Mouse (Mus musculus): Measurements from ENCODE around the gene Elavl1.
"Not testable (repeated sequence)": the region's sequence is repeated elsewhere in the genome, so short reads cannot be mapped to it uniquely, and the experiment has no call there.

Gene Elavl1

DNA sequence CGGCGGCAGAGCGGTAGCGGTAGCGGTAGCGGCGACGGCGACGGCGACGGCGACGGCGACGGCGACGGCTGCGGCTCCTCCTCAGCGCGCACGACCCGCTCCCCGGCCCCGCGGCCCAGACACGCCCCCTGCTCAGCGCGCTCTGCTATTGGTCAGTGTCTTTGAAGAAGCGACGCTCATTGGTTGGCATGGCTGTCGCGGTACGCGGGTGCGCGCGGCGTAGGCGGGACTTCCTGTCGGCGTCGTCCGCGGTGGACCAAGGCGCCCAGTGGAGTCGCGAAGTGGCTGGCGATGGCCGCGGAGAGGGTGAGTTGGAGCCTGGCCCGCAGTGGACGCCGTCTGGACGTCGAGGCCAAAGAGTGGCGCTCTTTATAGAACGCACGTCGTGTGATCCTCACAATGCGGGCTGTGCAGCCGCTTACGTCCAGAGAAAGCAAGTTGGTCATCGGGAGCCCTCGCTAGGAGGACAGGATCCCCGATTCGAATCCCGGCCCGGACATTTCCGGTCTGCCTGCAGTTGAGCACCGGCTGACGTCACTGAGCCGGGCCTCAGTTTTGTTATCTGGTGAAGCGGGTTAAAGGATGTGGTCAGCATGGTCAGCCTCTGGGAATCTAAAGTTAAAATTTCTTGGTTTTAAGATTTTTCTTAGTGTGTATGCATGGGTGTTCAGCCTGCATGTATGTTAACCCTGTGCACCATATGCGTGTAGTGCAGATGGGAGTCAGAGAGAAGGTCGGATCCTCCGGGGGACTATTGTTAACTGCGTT is at the start of gene Elavl1, which contains the start of gene Ccl25:
Elavl1 (minus strand) TSS at position 431 of the 768 bp plus-strand sequence.
Ccl25 (plus strand) TSS at position 228 of the 768 bp plus-strand sequence.
- DNase-seq (ENCODE audit: low read depth), result peak; percentile 83

DNA sequence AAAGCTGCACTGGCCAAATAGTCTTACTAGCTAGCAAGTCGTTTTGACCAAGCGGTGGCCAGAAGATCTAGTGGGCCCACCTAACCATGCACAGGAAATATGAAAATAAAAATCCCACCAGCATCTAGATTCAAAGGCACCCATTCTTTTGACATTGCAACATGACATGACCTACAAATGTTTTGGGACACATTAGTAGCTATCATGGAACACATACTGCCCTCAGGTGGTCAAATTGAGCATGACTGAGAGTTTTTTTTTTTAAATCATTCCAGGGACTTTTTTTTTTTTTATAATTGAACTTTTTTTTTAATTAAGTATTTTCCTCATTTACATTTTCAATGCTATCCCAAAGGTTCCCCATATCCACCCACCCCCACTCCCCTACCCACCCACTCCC is 47.4 kb upstream of the Elavl1 start:
- no peak for DNase-seq (ENCODE audit: low read depth)

DNA sequence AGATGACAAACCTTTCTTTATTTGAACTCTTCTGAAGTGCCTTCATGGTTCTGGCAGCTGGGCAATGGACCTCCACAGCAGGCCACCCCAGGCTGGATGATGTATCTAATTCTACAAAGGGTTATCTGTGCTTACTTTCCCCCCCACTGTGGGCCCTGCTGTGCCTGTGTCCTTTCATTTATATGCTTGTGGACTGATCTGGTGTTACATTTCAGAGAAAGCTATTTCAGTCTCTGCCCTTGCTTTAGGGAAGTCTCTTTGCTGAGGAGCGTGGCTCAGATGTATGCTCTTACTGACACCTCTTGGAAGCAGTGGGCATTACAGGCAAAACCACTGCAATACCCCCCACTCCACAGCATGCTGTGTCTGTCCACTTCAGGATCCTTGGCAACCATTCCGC is 44.9 kb upstream of the Elavl1 start:
- DNase-seq (ENCODE audit: low read depth), result no peak

DNA sequence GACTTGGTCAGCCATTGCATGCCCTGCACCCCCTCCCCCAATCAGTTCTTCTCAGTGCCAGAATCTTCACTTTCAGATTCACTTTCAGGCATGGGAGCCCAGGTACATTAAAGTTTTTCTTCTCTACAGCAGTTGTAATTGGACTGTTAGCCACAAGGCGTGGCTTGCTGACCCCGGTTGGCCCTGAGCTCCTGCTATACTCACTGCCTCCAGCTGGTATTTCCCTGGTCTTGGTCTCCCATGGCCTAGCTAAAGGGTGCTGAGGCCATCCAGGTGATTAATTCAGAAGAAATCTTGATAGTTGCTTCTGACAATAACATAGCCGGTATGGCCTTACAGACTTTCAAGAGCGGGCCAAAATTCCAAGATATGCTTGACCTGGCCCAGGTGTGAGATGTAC is 43.3 kb upstream of the Elavl1 start:
- DNase-seq (ENCODE audit: low read depth), result no peak

DNA sequence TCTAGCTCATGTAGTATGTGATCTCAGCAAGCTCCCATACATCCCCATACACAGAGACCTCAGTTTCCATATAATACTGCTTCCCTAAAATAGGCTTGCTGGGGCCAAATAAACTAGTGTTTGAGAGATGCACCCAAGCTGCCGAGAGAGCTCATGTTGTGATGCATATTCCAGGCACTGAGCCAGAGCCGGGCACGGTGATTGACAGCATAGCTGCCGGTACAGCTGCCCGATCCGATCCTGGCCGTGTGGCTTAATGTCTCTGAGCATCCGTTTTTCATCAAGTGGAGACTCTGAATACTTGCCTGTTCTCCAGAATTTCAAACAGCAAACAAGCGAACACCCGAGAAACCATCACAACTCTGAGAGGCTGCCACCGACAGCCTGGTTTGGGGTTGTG is 42.6 kb upstream of the Elavl1 start:
- no peak for DNase-seq (ENCODE audit: low read depth)

DNA sequence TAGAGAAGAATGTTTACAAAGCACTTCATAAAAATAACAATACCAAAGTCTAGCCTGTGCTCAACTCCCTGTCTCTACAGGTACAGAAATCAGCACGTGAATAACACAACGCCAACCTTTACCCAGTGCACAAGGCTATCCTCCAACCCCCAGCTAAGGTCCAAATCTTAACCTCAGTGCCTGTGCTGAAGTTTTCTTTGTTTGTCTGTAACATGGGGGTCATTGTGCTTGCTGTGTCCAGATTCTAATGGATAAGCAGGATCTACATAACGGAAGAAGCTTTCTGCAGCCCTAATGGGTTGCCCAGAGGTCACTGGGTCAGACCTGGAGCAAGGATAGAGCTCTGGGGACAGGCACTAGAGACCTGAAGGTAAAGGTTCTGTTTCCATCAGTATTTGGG is 41.0 kb upstream of the Elavl1 start:
- DNase-seq (ENCODE audit: low read depth), result no peak

DNA sequence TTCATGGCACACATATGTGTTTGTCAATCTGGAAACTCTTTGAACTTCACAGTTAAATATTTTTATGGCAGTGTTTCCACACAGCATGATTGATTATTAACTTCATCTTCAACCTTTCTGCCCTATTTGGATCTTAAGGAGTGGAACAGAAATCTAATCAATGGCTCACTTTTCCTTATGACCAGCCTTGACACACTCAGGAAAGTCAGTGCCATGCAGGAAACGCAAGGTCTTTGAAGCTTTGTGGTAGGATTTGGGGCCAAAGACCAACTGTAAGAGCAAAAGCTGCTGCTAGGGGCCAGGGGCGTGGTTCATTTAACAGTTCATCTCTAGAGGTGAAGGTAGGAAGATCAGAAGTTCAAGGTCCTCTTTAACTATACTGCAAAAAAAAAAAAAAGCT is 35.7 kb upstream of the Elavl1 start:
- no peak for DNase-seq (ENCODE audit: low read depth)

DNA sequence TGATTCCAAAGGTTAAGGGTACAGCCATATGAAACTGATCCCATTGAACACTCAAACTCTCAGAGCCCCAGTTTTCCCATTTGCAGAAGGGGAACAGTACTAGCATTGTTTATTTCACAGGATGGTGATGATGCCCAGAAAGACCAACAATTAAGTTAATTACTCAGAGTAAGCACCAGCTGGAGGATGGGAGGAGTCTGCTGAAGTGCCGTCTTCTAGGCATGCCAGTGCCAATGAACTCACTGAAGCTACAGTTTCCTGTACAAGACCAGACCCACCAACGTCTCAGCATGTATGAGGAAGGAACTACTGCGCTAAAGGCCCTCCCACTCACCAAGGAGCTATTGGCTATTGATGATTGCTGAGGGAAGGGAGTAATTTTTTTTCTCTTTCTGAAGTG is 34.1 kb upstream of the Elavl1 start:
- DNase-seq (ENCODE audit: low read depth), result no peak

DNA sequence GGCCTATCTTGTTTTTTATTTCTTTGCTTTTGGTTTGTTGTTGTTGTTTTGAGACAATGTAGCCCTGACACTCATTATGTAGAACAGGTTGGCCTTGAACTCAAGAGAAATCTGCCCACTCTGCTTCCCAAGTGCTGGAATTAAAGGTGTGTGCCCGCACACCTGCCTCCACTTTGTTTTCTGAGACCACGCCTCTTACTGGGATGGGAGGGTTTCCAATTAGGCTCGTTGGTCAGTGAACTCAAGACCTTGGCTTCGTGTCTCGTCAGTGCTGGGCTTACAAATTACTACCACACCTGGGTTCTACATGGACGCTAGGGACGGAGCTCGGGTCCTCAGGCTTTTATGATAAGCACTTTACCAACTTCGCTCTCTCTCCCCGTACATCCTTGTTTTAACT is 30.2 kb upstream of the Elavl1 start:
- no peak for DNase-seq (ENCODE audit: low read depth)

DNA sequence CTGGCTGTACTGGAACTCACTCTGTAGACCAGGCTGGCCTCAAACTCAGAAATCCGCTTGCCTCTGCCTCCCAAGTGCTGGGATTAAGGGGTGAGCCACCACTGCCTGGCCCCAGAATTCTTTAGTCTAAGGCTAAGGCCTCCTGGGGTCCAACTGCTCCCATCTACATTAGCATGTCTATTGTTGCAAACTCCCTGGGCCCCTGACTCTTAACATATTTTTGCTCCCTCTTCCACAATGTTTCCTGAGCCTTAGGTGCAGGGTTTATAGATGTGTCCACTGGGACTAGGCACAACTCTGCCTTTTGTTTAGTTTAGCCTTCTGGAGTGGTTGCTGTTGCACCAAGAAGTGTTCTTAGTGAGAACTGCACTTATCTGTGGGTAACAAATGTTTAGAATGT is 29.3 kb upstream of the Elavl1 start:
- no peak for DNase-seq (ENCODE audit: low read depth)

DNA sequence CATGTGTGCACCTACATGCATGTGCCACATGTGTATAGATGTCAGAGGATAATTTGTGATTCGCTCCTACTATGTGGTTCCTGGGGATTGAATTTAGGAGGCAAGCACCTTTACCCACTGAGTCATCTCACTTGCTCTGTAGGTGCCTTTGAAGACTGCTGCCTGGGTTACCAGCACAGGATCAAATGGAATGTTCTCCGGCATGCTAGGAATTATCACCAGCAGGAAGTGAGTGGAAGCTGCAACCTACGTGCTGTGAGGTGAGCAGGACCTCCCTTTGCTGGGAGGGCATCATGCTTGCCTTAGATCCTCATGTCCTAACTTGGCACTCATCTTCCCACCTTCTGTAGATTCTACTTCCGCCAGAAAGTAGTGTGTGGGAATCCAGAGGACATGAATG is 28.5 kb upstream of the Elavl1 start:
- DNase-seq (ENCODE audit: low read depth), result no peak

DNA sequence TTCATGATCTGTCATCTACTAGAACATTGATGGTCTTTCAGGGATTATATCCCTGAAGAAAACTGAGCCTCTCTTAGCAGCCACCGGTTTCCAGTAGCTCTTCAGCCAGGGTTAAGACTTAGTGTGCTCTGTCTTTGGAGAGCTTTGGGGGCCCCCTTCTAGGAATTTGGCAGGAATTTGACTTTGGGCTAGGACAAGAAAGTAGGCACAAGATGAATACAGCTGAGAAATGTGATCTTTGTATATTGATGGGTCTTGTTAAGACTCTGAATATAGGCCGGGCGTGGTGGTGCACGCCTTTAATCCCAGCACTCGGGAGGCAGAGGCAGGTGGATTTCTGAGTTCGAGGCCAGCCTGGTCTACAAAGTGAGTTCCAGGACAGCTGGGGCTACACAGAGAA is 27.3 kb upstream of the Elavl1 start:
- DNase-seq (ENCODE audit: low read depth), result not testable (repeated sequence)

DNA sequence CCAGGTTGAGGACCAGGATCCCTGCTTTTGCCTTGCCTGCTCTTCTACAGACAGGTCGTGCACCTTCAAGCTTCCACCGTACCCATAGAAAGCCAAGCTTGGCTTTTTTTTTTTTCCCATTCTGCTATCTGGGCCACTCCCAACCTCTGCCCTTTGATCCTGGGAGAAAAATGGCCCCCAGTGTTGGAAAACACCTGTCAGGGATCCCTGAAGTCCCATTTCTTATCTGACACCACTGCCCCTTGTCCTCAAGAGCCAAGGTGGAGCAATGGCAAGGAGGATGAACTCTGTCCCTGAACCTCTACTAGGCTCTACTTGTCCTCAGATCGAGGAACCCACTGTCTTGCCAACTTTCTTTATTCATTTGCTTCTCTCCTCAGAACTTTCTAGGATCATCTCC is 25.4 kb upstream of the Elavl1 start:
- no peak for DNase-seq (ENCODE audit: low read depth)

DNA sequence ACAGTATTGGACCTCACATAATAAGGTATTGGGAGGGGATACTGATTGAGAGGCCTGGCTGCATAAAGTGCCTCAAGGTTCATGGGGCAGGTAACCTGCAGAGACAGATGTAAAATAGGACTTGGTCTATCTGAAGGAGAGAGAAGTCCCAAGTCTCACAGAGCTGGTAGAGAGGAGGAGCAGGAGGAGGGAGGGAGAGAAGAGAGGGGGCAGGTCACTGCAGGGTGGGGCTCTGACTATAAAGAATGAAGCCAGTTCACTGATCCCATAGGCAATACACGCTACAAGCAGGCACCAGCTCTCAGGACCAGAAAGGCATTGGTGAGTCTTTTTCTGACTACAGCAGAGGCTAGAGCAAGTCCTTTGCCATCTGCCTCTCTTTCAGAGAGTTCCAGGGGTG is 24.1 kb upstream of the Elavl1 start:
- no peak for DNase-seq (ENCODE audit: low read depth)

DNA sequence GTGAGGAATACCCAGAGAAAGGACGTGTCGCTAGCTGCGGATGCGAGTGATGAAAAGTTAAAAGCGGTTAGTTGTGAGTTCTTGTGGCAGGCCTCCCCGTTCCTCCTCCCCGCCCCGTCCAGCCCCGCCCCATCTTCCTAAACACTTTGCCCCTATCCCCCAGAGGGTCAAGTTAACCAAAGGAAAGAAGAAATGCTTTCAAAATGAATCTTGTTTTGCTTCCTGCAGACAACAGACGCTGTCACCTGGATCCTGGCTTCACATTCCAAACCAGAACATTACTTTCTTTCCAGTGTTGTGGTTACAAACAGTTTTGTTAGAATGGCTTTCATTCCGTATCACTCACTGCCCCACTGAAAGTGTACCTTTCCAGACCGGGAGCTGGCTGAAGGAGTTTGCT is 23.1 kb upstream of the Elavl1 start:
- no peak for DNase-seq (ENCODE audit: low read depth)

DNA sequence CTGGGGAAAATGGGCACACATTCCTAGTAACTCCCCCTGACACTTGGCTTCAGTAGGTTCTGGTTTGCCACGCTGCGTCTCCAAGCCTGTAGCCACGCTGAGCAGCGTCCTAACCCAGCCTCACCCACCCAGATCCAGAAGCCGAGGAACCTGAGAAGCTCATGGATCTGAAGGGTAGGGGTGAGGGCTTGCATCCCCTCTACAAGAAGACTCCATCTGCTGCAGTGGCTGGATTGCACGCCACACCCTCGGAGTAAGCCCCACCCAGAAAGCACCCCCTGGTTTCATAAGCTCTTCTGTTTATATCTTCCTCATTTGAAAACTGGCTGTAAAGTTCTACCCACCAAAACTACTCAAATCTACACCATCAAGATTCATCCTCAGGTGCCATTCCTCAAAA is 22.4 kb upstream of the Elavl1 start:
- no peak for DNase-seq (ENCODE audit: low read depth)

DNA sequence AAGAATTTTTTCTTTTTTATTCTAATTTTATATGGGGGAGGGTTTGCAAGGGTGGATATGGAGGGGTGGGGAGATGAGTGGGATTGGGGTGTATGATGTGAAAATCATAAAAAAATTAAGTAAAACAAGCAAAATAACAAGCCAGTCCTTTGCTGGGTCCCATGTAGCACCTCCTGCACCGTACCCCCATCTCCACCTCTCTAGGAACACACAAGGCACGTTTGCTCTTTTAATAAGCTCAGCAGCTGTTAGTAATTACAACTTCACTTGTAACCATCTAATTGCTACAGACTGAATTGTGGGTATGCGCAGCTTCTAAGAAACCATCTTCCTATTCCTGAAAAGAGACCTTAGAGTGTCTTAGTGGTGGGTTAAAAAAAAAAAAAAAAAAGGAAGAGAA is 15.0 kb upstream of the Elavl1 start:
- no peak for DNase-seq (ENCODE audit: low read depth)

DNA sequence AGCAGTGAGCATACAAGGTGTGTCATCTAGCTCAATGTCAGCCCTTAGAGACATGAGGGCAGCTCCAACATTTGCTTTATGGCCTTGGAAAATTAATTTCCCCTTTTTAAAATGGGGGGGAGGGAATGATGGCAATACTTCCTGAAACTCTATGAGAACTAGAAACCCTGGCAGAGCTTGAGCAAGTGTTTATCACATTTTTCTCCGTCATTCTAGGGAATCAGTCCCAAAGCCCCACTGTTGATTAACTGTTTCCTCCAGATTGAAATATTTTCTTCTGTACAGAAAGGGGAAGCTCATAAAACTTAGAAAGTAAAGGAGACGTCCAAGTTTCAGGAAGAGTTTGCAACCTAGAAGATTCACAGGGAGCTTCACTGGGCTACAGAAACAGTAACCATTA is 10.5 kb upstream of the Elavl1 start:
- DNase-seq (ENCODE audit: low read depth), result no peak

DNA sequence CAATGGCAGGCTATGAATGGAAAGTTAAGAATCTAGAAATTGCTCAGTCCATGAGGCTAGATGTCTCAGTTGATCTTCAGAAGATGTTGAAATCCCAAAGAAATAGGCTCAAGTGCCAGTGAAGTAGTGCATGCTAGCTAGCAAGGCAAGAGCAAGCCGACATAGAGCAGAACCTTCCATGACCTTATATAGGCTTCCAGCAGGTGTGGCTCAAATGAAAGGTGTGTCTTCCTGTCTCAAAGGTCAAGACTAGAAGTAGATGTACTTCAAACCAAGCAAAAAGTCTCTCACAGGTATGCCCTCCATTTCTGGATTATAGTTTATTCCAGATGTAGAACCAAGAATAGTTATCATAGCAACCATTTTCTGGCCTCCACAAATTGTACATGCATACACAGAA is 8.8 kb upstream of the Elavl1 start:
- DNase-seq (ENCODE audit: low read depth), result no peak

DNA sequence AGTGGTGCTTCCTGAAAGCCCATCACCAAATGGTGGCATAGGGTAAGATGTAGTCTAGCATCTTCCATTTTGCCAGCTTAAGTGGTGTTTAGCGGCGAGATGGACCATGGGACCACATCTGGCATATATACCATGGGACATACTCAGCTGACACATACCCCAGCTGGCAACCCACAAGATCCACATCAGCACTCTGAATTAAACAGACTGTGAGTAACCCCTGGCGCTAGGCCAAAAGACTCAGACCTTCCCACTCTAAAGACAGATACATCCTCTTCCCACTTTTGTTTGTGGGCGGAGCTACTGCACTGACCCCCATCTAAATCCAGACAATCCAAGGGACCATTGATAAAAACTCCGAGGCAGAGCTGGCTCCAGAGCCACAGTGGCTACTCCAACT is 3.8 kb upstream of the Elavl1 start:
- DNase-seq (ENCODE audit: low read depth), result no peak

DNA sequence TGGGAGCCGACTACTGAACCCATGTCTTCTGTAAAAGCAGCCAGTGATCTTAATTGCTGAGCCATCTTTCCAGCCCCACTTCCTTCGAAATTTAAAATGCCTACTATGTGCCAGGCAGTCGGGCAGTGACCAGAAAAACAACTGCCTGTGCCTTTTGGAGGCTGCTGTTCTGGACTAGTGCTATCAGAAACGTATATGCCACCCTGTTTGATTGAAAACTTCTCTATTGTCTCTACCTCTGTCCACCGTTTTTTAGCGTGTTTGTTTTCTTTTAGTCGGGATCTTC is 481 bp upstream of the Elavl1 start:
- DNase-seq (ENCODE audit: low read depth), result no peak

DNA sequence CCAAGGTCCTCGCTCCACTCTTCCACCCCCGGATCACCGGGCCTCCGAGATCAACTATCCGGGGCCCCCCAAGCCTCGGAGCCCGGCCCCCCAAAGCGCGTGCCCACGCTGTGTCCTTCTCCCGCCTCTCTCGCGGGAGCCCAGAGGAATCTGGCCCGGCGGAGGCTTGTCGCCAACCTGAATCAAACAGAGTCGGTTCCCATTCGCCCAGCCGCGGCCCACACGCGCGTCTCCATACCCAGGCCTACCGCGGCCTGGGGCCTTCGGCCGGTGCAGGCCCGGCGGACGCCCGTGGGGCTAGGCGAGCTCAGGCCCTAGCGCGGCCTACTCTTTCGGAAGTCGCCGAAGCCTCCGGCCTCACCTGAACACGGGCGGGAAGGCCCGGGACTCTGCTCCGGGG is 688 bp downstream of the Elavl1 start:
- DNase-seq (ENCODE audit: low read depth), result no peak

DNA sequence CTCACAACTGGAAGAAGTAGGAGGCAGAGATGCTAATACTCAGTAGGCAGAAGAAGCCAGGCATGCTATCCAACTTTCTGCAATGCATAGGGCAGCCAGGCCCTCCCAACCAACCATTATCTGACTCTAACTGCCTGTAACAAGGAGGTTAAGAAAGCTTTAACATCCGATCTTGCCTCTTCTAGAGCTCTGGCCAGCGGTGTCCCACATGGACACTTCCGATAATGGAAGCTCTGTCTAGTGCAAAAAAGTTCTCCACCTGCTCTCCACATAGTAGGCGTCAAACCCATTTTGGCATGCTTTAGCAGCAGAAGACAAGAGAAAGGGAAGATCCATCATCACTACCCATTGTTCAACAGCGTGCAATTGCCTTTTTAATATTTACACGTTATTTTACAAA is 1.3 kb downstream of the Elavl1 start:
- DNase-seq (ENCODE audit: low read depth), result no peak

DNA sequence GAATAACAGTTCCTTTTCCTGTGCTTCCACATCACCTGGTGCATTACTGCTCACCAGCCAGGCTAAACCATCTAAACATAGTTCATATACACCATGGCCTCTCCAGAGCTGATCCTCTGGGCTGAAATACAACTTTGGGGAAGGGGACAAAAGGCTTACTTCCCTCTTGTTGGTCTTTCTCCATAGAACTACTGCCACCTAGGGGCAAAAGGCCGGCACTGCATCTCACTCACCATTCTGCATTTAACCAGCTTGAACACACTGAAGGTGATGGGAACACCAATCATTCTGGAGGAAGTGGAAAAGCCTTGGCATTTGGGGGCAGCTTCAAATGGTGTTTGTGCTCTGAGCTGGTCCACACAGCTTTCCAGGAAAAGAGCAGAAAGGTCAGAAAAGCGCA is 2.7 kb downstream of the Elavl1 start:
- peak; percentile 60 for DNase-seq (ENCODE audit: low read depth)

DNA sequence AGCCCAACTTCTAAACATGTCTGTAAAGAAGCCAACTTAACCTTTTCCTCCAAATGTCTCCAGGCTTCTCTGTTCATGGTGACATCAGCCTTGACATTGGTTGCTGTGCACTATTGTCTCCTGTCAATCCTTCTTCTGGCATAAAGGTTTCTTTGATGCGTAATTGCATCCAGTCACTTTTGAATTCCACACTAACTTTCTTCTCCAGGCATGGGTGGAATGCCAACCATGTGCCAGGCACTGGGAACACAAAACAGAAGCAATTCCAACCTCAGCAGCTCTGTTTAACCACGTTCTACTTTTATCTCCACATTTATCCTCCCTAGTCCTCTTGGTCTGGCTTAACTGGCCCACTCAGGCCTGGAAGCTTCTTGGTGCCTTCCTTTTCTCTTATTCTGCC is 4.2 kb downstream of the Elavl1 start:
- no peak for DNase-seq (ENCODE audit: low read depth)

Measured in fibroblast of lung, adult 2 months (primary cell).